Mouse (Mus musculus): Measurements from ENCODE around the gene Zc2hc1b.

DNA sequence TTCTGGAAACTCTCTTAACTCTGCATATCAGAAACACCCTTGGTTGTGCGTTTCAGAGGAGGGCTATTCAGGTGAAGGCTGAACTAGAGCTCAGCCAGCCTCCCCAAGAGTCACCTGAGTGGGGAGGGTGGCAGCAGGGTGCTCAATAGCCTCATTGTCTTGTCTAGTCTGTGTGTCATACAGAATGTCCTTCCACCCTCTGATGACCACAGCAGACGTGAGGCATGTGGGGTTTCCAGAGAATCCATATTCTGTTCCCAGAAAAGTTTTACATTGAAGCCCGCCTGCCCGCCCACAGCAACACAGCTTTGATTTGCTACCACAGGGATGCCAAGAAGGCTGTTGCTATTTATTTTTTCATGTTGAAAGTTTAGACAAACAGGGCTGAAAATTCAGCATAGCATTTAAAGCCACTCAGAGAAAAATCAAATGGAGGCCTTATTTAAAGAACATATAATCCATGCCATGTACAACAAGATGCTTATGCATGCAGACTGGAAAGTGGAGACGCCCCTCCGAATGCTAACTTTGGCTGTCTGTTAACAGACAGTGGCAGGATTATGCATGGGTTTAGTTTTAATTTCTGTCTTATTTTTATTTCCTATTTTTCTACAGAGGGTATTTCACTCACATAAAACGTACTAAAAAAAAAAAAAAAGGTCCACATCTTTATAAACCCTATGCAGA is 47.7 kb upstream of the Zc2hc1b start:
- TF ChIP-seq CTCF (IDR thresholded peaks at IDR 0.05; ENCODE audit: control insufficient read depth, insufficient read depth, insufficient read length), result no peak
- no peak for TF ChIP-seq MAX (IDR thresholded peaks at IDR 0.05)
- no peak for TF ChIP-seq USF1 (IDR thresholded peaks at IDR 0.05; ENCODE audit: low read depth)
- no peak for TF ChIP-seq MYOG (IDR thresholded peaks at IDR 0.05; ENCODE audit: control insufficient read depth, extremely low read depth, insufficient read length)
- TF ChIP-seq MYOD1 (IDR thresholded peaks at IDR 0.05; ENCODE audit: control insufficient read depth, insufficient read length, low read depth), result no peak
- TF ChIP-seq CEBPB (IDR thresholded peaks at IDR 0.05; ENCODE audit: low read depth), result no peak

Data from C2C12 (cell line).